Mouse (Mus musculus): ENCODE measurements around the gene Lpcat3.

DNA sequence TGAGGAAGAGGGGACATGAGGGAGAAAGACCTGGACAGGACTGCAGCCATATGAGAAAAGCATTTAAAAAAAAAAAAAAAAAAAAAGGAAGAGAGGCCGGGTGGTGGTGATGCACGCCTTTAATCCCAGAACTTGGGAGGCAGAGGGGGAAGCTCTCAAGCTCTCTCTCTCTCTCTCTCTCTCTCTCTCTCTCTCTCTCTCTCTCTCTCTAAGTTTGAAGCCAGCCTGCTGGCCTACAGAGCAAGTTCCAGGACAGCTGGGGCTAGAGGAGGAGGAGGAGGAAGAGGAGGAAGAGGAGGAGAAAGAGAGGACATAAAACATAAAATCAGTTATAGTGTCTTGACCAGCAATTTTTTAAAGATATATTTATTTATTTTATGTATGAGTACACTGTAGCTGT is 4.8 kb upstream of the Lpcat3 start:
- no peak for TF ChIP-seq POLR2A (IDR thresholded peaks at IDR 0.05; ENCODE audit: insufficient read depth, low read depth, low read length)
- no peak for TF ChIP-seq CTCF (IDR thresholded peaks at IDR 0.05; ENCODE audit: insufficient read depth, low read depth, low read length)
